Mouse (Mus musculus): ENCODE measurements at regions not wholly inside any gene's neighbourhood (a gene's known extent, or its start where the extent isn't known, plus 50 kb on each side); places are given as distances from the start of the nearest gene placed in this dataset.
"Not testable (repeated sequence)": the region's sequence is repeated elsewhere in the genome, so short reads cannot be mapped to it uniquely, and the experiment has no call there.

DNA sequence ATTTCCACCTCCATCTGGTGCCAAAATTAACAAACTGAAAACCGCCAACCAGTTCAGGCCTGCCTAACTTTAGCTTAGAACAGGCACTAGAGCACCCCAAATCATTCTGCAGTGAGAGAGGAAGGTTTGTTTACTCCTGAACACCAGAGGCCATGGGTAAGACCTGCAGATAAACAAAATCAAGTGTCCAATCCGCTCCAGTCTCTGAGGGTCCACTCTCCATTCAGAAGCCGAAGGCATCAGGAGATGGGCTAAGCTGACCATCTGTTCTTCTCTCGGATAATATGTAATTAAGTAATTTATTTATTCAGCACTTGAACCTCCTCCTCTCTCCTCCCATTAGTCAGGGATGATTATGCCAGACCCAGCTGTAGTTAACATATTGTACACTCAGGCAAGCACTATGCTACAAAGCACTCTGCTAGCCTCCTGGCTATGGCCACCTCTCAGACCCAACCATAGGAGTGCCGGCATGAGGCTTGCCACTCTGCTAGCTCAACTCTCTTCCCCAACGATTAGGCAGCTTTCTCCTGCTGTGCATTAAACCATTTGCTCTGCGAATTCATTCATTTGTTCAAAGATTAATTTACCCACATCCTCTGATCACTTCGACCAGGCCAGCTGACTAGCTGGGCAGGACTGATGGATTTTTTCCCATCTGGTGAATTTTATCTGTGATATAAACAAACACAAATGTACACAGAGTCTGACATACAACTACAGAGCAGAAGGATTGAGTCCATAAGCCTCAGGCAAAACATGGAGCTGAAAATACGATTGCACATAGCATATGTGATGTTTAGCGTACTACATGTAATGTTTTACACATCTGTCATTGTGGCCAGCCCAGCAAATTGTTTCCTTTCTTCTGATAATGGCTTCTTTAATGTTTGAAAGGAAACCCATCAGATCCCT, 184.4 kb downstream of the Mat2b start:
- DNase-seq, result no peak

DNA sequence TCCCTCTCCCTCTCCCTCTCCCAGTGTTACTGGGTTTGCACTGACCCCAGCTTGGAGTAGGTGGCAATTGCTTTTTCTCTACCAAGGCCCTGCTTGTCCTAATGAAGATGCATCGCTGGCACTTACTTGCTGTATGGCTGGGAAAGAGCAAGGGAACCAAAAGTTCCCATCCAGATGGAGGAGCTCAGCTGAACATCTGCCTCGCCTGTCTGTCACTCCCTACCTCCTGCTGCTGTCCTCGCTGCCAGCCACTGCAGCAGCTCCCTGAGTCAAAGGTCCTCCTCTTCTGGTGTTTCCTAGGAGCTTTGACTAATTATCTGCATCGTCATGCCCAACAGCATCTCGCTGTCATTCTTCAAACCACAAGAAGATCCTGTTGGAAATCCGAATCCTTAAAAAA, 203.4 kb downstream of the Mat2b start:
- no peak for DNase-seq

GRCm38 (mm10) chr11:40478171-40478570, 216.8 kb downstream of the Mat2b start:
- DNase-seq, result not testable (repeated sequence)

- DNase-seq, result no peak
Measured at GRCm38 (mm10) chr11:40477294-40477693, 217.7 kb downstream of the Mat2b start.

DNA sequence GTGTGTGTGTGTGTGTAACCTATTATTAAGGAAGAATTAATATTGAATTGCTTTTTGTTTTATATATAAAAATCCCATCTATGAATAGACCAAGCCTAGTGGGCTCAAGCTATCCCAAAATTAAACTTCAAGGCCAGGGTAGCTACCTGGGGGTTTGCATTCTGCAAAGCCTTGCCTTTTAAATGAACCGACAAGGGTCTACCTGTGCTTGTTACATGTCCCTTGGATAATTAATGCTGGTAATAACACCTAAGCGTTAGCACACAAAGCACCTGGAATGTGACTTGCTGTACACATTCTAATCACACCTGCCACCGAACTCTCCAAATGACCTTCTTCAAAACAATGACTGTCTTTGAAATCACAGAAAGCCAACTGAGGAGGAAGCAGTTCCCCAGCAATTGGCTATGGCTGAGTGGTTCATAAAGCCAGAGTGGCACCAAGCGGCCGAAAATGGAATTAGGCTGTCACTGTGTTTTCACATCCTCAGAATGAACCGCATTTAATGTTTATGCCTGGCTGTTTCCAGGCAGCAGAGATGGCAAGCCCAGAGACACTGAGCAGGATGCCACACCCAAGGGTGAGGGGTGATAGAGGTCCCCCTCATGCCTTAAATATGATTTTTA, 225.8 kb downstream of the Mat2b start:
- peak; percentile 17 for DNase-seq

DNA sequence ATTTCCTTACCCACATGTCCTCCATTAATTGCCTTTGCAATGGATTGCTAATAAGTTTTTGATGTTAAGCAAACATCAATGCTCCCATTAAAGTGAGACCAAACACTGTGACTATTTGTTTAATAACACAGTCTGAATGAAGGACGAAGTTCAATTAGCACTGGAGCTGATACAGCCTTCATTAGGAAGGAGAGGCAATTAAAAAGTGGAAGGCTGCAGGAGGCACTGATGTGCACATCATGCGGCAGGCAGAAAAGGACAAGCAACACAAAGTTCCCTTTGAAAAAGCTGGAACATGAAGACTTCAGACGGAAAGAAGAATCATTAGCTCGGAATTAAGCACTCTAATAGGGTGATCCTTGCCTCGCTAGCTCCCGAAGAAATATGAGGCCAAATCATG, 238.4 kb downstream of the Mat2b start:
- DNase-seq, result no peak

DNA sequence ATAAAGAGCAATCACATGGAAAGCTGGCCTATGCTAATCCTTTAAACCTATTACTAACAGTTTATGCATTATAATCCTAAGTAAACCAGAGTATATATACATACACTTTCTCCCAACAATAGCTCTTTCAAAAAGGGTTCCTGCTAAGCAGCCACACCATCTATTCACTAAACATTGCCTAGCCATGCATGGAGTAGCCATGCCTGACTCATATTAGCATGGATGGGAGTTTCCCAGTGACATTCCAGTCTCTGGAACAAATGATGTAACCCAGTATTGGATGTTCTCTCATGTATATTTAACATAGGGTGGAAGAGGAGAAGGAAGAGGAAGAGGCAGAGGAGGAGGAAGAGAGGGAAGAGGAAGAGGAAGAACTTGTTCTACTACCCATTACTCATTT, 240.0 kb downstream of the Mat2b start:
- not testable (repeated sequence) for DNase-seq

DNA sequence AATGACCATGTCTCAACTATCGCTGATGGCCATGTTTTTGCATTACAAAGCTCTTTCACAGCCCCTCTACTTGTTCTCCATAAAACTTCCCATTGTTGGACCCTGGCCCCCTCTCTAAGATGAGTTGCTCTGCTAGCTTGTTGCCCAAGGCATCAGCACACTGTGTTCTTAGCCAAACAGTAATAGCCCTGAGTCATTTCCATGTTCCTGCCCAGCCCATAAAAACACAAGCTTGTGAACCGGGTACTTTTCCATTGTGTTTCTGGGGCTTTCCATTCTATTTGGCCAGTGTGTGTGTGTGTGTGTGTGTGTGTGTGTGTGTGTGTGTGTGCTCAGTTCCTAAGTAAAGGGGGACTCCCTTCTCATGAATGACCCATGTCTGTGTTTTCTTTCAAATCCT, 248.2 kb downstream of the Mat2b start:
- no peak for DNase-seq

DNA sequence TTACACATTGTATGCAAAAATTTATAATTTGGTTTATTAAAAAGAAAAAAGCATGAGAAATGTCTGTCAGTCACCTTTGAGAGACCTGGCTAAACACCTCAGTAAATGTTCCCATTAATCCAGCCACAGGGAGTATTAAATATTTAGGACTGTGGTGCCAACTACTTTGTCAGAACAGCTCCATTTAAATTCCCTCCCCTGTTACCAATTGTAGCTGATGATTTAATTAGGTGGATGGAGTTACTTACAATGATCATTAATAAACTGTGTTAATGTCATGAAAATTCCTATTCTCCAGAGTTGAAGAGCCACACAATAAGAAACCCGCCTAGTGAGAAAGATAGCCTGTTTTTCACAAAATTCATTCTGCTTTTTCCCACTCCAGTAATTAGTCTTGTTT, 261.0 kb downstream of the Mat2b start:
- no peak for DNase-seq

DNA sequence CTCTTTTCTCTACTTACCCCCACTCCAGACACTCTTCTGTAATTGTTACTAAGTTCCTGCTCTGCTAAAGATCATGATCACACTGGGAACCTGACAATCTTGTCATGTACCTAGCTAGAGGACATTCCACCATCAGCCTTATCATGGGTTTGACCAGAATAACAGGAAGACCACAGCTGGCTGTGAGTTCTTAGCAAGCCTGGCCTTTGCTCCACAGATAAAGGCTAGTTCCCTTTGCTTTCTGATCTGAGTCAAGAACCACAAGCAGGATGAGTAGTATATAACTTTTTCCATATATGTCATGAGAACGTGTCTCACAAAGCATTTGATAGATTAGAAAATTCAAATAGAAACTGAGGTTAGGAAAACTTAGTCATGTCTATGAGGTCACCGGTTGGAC, 266.1 kb downstream of the Mat2b start:
- DNase-seq, result no peak

DNA sequence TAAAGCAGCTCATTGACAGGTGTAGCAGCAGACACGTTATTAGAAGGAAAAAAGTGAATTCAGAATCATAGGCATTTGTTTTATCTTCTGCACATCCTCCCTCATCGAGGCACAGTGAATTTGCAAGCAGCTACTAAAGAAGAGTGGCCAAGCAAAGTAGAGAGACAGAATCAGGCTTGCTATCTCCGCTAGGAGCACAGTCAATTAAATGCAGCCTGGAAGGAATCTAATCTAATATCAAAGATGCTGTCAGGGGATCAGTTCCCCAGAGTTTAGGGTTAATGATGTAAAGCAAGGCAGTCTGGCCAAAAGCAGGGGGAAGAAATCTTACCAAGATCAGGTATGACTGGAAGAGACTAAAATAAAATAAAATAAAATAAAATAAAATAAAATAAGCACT, 270.7 kb downstream of the Mat2b start:
- no peak for DNase-seq

DNA sequence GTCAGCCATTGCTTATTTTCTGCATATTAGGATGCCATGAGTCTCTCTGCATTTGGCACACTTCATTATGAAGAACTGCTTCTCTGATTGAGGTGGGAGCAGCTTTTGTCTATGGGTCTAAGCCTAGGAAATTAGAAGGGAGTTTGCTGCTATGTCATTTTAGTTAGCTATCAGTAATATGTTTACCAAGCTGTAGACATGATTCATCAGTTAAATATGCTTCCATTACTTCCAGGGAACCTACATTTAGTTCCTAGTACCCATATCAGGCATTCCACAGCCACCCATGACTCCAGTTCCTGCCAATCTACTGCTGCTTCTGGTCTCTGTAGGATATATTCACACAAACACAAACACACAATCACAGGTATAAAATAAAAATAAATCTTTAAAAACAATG, 287.4 kb downstream of the Mat2b start:
- DNase-seq, result no peak

- DNase-seq, result no peak
Measured at GRCm38 (mm10) chr11:40402249-40402648, 292.8 kb downstream of the Mat2b start.

DNA sequence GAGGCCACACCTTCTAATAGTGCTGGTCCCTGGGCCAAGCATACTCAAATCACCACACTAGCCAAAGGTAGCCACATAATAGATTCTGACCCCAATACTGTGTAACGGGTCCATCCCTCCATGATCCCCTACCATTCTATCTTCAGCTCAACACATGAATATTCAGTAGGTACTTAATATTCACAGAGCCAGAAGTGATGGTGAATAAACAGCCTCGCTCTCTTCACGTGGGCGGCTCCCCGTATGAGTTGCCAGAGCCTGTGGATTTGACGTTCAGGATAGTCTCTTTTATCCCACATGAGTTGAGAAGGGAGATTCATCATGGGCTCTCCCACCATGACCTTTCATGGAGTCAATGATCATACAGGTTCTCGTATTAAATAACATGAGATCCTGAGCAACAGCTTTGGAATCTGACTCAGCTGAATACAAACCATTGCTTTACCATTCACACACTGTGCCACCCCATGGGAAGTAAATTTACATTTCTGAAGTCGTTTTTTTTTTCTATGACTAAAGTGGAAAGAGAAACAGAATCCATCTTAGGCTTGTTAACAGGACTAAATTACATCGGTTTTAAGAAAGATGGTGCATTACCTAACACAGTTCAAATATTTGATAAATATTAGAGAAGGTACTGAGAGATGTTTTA, 297.4 kb downstream of the Mat2b start:
- DNase-seq, result no peak

GRCm38 (mm10) chr11:40395331-40395730, 299.7 kb downstream of the Mat2b start:
- DNase-seq, result no peak

GRCm38 (mm10) chr11:40394864-40395266, 300.1 kb downstream of the Mat2b start:
- no peak for DNase-seq

DNA sequence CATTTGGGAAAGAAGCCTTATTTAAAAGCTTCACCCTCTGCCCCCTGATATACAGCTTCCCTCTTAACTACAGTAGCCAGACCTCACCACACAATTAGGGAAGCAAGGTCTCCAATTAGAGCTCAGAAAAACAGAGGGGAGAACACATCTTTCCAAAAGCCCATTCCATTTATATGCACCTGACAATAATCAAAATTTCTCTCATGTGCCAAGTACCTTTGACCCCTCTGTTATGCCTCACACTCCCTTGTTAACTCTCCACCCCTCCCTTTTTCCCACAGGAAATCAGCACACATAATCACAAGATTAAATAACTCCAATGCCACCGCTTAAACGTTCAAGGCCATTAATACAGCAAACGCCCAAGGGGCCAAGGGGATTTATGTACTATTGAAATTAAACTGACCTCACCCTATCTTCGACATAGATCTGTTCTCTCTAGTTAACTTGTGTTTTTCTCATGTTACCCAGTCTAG, 300.7 kb downstream of the Mat2b start:
- DNase-seq, result no peak

GRCm38 (mm10) chr11:40380696-40381095, 314.3 kb downstream of the Mat2b start:
- no peak for DNase-seq

DNA sequence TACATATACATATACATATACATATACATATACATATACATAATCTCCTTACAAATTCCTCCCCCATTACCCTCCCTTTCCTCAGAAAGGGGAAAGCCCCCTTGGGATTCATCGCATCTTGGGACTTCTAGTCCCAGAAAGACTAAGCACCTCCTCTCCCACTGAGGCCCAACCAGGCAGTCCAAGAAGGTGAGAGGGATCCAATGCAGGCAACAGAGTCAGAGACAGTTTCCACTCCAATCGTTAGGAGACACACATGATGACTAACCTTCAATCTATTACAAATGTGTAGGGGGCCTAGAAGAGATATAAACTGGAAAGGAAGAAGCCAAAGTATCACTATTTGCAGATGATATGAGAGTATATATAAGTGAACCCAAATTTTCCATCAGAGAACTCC, 323.3 kb downstream of the Mat2b start:
- DNase-seq, result no peak

DNA sequence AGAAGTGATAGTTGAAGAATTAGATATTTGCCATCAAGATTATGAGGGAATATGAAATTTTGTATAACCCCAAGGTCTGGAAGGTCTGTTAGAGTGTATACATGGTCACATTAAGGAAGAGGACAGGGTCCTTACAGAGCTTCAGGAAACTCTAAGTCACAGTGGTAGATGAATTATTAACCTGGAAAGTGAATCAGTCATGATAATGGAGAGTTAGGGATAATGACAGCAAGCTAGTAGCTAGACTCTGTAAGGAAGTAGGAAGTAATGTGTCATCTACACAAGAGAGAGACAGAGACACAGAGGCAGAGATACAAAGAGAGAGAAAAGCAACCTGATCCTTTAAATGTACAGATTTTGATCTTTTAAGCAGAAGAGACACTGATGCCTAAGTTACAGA, 328.4 kb downstream of the Mat2b start:
- DNase-seq, result no peak

DNA sequence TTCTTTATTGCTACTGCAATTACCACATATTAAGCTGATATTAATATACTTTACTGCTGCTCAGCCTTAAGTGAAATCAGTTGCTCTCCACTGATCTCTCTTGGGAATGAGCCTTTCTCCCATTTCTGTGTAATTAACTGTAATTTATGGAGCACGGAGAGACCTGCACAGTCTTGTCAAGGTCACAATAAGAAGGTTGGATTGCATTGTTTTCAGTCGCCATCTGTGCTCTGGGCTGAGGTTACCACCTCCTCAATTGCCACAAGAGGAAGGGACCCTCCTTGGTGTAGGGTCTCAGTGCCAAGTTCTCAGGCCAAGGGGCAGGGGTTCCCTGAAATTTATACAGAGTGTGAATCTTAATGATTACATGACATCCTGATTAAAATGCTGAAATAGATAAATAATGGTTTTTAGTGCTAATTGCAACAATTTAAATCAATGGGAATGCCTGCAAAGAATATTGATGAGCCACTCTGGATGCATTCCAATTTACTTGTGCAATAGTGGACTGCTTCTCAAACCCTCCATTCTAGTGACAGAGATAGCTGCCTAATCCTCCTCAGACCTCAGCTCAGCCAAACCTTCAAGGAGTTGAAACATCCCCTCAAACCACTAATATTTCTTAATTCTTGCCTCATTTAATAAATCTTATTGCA, 332.3 kb downstream of the Mat2b start:
- no peak for DNase-seq

All from adrenal gland, postnatal 14 days (tissue).